ENCODE assay signal across 16 mouse cellular contexts in the genomic region with DNA sequence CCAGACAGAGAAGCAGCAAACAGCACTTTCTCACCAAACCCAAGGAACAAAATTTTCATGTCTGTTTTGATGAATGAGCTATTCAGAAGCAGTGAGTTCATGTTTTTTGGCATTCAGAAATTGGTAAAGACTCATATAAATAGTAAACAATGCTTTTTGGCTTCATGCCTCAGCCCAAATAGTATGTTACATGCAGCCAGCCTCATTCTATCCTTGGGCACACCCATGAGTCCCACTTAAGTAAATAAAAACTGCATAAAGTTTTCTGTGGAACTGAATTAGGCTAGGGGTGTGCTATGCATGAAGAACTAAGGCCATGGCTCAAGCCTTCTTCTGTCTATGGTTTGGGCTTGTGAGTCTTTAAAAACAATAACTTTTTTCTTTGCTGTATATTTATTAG.
"Had no signal": no experiment of that assay in that cellular context is flagged by ENCODE, and none has a peak within 500 bp of the region (broad histone marks: within the 10 kb centered on the region; RNA-seq: fewer than 3 reads in every experiment).

No protein-coding gene starts in this region.

- H3K27ac ChIP-seq: kidney, embryonic 15.5 days; left cerebral cortex, adult 2 months; liver, embryonic 13.5 days had no signal

- H3K4me1 ChIP-seq: kidney, embryonic 15.5 days; liver, embryonic 13.5 days had no signal

- DNase-seq: kidney, adult 11 months; kidney, adult 8-10 months; kidney, postnatal 10 days; kidney, postnatal 36 days; layer of hippocampus, postnatal 36 days; liver, embryonic 13.5 days; lung, adult 2 months; lung, postnatal 4 days; midbrain, embryonic 14.5 days; right cerebral cortex, postnatal 14 days; right cerebral cortex, postnatal 4 days; thymus, adult 18-20 months; thymus, postnatal 4 days had no signal

- H3K27me3 ChIP-seq: kidney, embryonic 15.5 days; liver, embryonic 13.5 days had no signal

- H3K36me3 ChIP-seq: kidney, embryonic 15.5 days; liver, embryonic 13.5 days had no signal

- H3K9ac ChIP-seq: kidney, embryonic 15.5 days; liver, embryonic 13.5 days had no signal

- H3K4me2 ChIP-seq: kidney, embryonic 15.5 days; liver, embryonic 13.5 days; midbrain, embryonic 11.5 days had no signal

- H3K9me3 ChIP-seq: kidney, embryonic 15.5 days; liver, embryonic 13.5 days had no signal

- H3K4me3 ChIP-seq: kidney, embryonic 15.5 days; left cerebral cortex, adult 2 months; liver, embryonic 13.5 days had no signal
